Mouse (Mus musculus) neural tube, embryonic 15.5 days (tissue): Measurements from ENCODE around the gene Olfr1039. TPM values are rescaled to one million over a fixed set of nuclear protein-coding genes. Genes with fewer than 3 reads are reported as not detected.
"Not testable (repeated sequence)": the region's sequence is repeated elsewhere in the genome, so short reads cannot be mapped to it uniquely, and the experiment has no call there.

ENCODE experiments used
- ATAC-seq: fragments of 200-750 bp; cut with Nextera tagmentation; 2 replicates; pipeline ENCODE4 v1.8.0; 2017; ENCODE audit warnings: mild to moderate bottlenecking, moderate TSS enrichment, moderate library complexity; ENCODE audit not compliant: low FRiP score
- H3K27ac ChIP-seq: fragments of 300-500 bp; sonication (generic); replicated peaks from 2 replicates; pipeline ENCODE4 v1.5.1; 2015; ENCODE audit warnings: mild to moderate bottlenecking, inconsistent platforms
- H3K27me3 ChIP-seq: fragments of 300-500 bp; sonication (generic); replicated peaks from 2 replicates; pipeline ENCODE4 v1.6.1; 2015; ENCODE audit warnings: inconsistent platforms
- H3K36me3 ChIP-seq: fragments of 300-500 bp; sonication (generic); 2 replicates; pipeline ENCODE4 v1.6.1; 2015; ENCODE audit warnings: inconsistent platforms
- H3K4me1 ChIP-seq: fragments of 300-500 bp; sonication (generic); 2 replicates; pipeline ENCODE4 v1.6.1; 2015; ENCODE audit warnings: inconsistent platforms
- H3K4me2 ChIP-seq: fragments of 300-500 bp; sonication (generic); 2 replicates; pipeline ENCODE4 v1.6.1; 2015; ENCODE audit warnings: inconsistent platforms, mild to moderate bottlenecking, moderate library complexity
- H3K4me3 ChIP-seq: fragments of 300-500 bp; sonication (generic); replicated peaks from 2 replicates; pipeline ENCODE4 v1.5.1; 2015; ENCODE audit warnings: mild to moderate bottlenecking, inconsistent platforms
- H3K9ac ChIP-seq: fragments of 300-500 bp; sonication (generic); replicated peaks from 2 replicates; pipeline ENCODE4 v1.6.1; 2015; ENCODE audit warnings: mild to moderate bottlenecking, inconsistent platforms
- H3K9me3 ChIP-seq: fragments of 300-500 bp; sonication (generic); replicated peaks from 2 replicates; pipeline ENCODE4 v1.6.1; 2016; ENCODE audit warnings: inconsistent platforms
- WGBS: fragments of 180-500 bp; shearing (Covaris S2); methylation state at CpG from one replicate; pipeline ENCODE4 v1.1.7; 2015; ENCODE audit warnings: mixed read lengths; 5-methylcytosine and 5-hydroxymethylcytosine counted together
- polyA plus RNA-seq: library from polyadenylated mRNA; unstranded; fragments of >200 nt; fragmentation: Nextera tagmentation; extraction: Ambion mirVana; gene quantifications from 2 replicates; pipeline ENCODE4 v1.2.1, GENCODE M21; 2015

The Olfr1039 gene
- polyA plus RNA-seq, result not detected in 2 replicates

DNA sequence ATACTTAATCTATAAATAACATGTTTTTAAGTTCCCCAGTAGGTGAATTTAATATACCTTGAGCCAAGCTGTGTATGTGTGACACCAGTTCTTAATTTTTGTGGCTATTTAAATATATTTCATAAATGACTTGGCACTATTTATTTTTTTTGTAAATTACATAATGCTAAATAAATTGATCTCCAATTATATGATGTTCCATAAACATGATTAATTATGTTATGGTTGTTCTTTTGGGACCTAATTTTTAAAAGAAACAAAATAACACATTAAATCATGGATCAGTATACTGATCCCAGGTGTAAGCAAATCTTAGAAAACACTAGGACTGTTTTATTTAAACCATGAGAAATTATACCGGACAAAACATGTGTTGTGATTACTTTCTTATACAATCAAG is at the start of gene Olfr1039:
Olfr1039 (minus strand) TSS at position 101 of the 400 bp plus-strand sequence.
- H3K36me3 ChIP-seq, result no peaks in the 10 kb centered on the region
- H3K4me3 ChIP-seq, result no peak within 1 kb of the TSS
- H3K27ac ChIP-seq, result no peak within 1 kb of the TSS
- H3K9ac ChIP-seq, result no peak within 1 kb of the TSS
- H3K4me2 ChIP-seq, result no peak within 1 kb of the TSS
- H3K27me3 ChIP-seq, result no peaks in the 10 kb centered on the region
- no peak for ATAC-seq
- no peaks in the 10 kb centered on the region for H3K4me1 ChIP-seq
- H3K9me3 ChIP-seq, result no peaks in the 10 kb centered on the region
- 98% methylated on average over 1 of the region's 1 CpGs for WGBS

DNA sequence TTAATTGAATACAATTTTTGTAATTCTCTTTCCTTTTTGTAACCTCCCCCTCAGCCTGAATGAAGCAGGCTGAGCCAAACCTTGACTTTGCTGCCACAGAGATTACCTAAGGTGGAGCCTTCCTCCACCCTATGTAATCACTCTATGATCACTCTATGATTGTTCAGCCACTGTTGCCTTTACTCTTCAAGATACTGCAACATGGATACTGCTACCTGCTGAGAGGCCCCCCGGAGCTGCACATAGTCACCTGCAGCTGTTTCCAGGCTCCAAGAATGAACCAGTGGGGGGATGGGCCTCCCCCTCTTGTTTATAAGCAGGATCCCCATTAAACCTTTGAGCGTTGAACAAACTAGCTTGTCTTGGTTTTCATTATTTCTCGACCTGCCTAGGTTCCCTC is 44.2 kb upstream of the Olfr1039 start:
- 72% methylated on average over 3 of the region's 3 CpGs for WGBS

DNA sequence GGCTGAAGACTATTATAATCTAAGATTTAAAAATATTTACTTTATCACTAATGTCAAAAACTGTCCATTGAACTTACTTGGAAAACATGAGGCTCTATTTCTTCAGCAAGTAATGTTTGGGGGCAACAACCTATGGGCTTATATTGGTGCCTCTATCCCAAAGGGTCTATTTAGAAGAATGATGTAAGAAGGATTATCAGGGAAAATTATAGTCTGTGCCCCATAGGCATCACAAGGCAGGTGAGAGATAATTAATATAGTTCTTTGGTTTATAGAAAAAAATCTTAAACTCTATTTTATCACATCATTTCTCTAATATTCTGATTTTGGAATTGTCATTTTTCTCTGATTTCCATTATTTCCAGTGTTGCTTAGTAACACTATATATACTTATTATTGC is 42.0 kb upstream of the Olfr1039 start, which contains the start of gene Olfr1044:
Olfr1044 (minus strand) TSS at position 101 of the 400 bp plus-strand sequence.
- H3K27ac ChIP-seq, result no peak within 1 kb of the TSS
- no peak within 1 kb of the TSS for H3K4me3 ChIP-seq
- H3K36me3 ChIP-seq, result no peaks in the 10 kb centered on the region
- no peak within 1 kb of the TSS for H3K9ac ChIP-seq
- H3K4me1 ChIP-seq, result no peaks in the 10 kb centered on the region
- H3K9me3 ChIP-seq, result no peaks in the 10 kb centered on the region
- H3K27me3 ChIP-seq, result no peaks in the 10 kb centered on the region
- no peak for ATAC-seq
- no peak within 1 kb of the TSS for H3K4me2 ChIP-seq

More for the DNA sequence above, 44.2 kb upstream of the Olfr1039 start:
- Histone ChIP-seq H3K27ac (no peak overlapping the region), H3K4me3 (no peak overlapping the region), H3K4me1 (no peaks in the 10 kb centered on the region), H3K9me3 (no peaks in the 10 kb centered on the region), H3K27me3 (no peaks in the 10 kb centered on the region), H3K4me2 (no peak overlapping the region), H3K36me3 (no peaks in the 10 kb centered on the region), H3K9ac (no peak overlapping the region)
- ATAC-seq, result no peak

DNA sequence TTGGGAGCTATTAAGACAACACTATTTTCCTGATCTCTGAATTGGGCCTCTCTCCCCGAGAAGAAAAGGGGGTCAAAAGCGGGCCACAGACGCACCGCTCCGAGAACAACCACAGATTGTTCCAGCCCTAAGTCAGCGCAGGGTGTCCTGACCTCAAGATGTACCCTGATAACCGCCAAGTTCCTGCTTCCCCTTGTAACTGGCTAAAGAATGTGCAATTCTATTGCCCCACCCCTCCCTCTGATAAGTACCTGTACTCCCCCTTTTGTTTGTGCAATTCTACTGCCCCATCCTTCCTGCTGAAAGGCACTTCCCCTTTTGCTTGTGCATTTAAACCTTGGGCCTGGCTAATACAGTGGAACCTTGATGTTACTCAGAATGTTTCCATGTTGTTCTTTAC is 39.7 kb upstream of the Olfr1039 start:
- H3K4me1 ChIP-seq, H3K4me3 ChIP-seq, H3K9me3 ChIP-seq, H3K36me3 ChIP-seq, H3K9ac ChIP-seq, H3K27ac ChIP-seq, H3K27me3 ChIP-seq, H3K4me2 ChIP-seq, ATAC-seq: not testable (repeated sequence)
- 87% methylated on average over 7 of the region's 7 CpGs for WGBS

DNA sequence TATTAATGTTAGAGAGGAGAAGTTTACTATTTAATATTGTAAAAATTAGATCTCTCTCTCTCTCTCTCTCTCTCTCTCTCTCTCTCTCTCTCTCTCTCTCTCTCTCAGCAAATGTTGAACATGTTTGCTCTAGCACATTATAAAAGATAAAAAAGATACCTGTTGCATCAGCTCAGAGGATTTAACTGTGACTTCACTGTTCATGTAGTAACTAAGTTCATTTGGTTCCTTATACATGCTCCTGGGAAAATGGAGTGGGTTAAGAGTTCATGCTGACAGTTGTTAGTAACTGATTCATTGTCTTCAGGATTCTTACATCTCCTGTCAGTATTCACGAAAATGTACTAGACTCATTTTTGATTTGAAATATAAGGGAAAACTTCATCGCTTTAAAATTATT is 31.7 kb upstream of the Olfr1039 start, which contains the start of gene Olfr1043:
Olfr1043 (minus strand) TSS at position 101 of the 400 bp plus-strand sequence.
- Histone ChIP-seq H3K9ac (no peak within 1 kb of the TSS), H3K27me3 (no peaks in the 10 kb centered on the region), H3K4me3 (no peak within 1 kb of the TSS), H3K36me3 (no peaks in the 10 kb centered on the region), H3K9me3 (no peaks in the 10 kb centered on the region), H3K4me2 (no peak within 1 kb of the TSS), H3K4me1 (no peaks in the 10 kb centered on the region), H3K27ac (no peak within 1 kb of the TSS)
- ATAC-seq, result no peak
- WGBS, result 91% methylated on average over 2 of the region's 2 CpGs

DNA sequence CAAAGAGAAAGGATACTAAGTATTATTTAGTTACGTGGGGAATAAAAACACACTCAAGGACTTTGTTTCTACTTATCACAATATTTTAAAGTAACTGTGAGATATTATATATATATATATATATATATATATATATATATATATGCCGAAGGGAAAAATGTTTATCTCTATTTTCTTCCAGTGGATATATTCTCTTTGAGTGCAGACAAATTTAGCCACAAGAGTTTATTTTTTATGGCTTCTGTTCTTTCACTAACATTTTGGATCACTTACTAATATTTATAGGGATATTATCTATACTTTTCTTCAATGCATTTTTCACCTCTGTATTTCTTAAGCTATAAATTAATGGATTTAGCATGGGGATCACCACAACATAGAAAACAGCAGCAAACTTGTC is 26.0 kb upstream of the Olfr1039 start, which contains the start of gene Olfr1042:
Olfr1042 (minus strand) TSS at position 101 of the 400 bp plus-strand sequence.
- Histone ChIP-seq H3K27me3 (no peaks in the 10 kb centered on the region), H3K9me3 (no peaks in the 10 kb centered on the region), H3K36me3 (no peaks in the 10 kb centered on the region), H3K4me2 (no peak within 1 kb of the TSS), H3K4me1 (no peaks in the 10 kb centered on the region), H3K27ac (no peak within 1 kb of the TSS), H3K4me3 (no peak within 1 kb of the TSS), H3K9ac (no peak within 1 kb of the TSS)
- ATAC-seq, result no peak
- 85% methylated on average over 2 of the region's 2 CpGs for WGBS

DNA sequence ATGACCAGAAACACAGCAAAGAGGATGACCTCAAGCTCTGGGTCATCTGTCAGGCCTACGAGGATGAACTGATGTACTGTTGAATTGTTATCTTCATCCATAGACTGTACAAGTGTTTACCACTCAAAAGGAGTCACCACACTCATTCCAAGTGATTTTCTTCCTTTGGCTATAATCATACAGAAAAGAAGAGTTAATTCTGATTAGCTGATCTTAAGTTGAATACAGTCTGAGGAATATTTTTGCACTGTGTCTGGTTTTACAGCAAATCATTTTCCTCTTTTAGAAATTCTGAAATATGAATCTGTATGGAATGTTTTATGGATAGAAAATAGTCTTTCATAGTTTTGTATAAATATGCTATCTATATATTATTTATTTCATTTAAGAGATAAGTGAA is 10.9 kb upstream of the Olfr1039 start, which contains the start of gene Olfr1040:
Olfr1040 (minus strand) TSS at position 101 of the 400 bp plus-strand sequence.
- Histone ChIP-seq H3K27ac (no peak within 1 kb of the TSS), H3K4me3 (no peak within 1 kb of the TSS), H3K27me3 (no peaks in the 10 kb centered on the region), H3K4me1 (no peaks in the 10 kb centered on the region), H3K9ac (no peak within 1 kb of the TSS), H3K4me2 (no peak within 1 kb of the TSS), H3K36me3 (no peaks in the 10 kb centered on the region), H3K9me3 (no peaks in the 10 kb centered on the region)
- WGBS, result 95% methylated on average over 1 of the region's 1 CpGs
- ATAC-seq, result no peak

DNA sequence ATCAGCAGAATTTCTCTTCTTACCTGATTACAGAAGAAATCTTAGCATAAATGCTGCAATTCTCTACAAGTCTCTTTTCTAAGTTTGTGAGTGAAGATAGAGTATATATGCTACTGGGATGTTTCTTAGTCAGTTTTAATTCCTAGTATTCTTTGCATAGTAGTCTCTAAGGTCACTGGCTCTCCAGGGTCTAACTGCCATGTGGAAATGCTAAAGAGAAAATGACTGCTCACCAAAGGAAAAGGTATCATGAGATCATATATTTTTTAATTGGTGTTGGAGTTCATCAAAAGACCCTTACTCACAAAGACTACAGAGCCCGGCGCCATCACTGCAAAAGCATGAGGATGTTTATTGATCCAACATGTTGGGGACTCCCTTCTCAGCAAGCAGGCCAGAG is 48.4 kb downstream of the Olfr1039 start, which contains the start of gene Olfr1037:
Olfr1037 (minus strand) TSS at position 101 of the 400 bp plus-strand sequence.
- WGBS, result 95% methylated on average over 2 of the region's 2 CpGs
- H3K27me3 ChIP-seq, result no peaks in the 10 kb centered on the region
- no peak within 1 kb of the TSS for H3K27ac ChIP-seq
- H3K4me2 ChIP-seq, result no peak within 1 kb of the TSS
- H3K9me3 ChIP-seq, result no peaks in the 10 kb centered on the region
- no peak for ATAC-seq
- no peak within 1 kb of the TSS for H3K4me3 ChIP-seq
- H3K4me1 ChIP-seq, result no peaks in the 10 kb centered on the region
- H3K9ac ChIP-seq, result no peak within 1 kb of the TSS
- no peaks in the 10 kb centered on the region for H3K36me3 ChIP-seq

DNA sequence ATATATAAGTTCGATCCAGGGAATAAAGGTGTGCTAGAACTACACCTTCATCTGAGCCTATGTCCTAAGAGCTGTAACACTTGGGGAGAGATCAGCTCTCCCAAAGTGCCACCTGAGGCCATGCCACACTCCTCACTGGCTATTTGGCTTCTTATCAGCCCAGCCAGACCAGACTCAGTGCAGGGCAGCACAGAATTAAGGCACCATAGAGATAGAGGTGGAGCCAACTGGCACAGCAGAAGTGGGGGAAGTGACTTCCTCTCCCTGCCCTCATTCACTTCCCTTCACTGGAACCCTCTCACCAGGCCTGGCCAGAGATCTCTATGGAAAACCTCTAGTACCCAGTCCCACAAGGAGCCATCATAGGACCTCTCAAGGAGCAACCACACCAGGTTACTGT is 55.2 kb downstream of the Olfr1039 start:
- not testable (repeated sequence) for H3K4me2 ChIP-seq, H3K36me3 ChIP-seq, ATAC-seq, H3K4me3 ChIP-seq, H3K9ac ChIP-seq, H3K27me3 ChIP-seq, H3K27ac ChIP-seq, H3K9me3 ChIP-seq, H3K4me1 ChIP-seq
- 87% methylated on average over 1 of the region's 1 CpGs for whole genome bisulfite sequencing

Other genes starting within 250 kb of the Olfr1039 start
- not detected in 2 replicates for gene Olfr1024, start 230.9 kb downstream of the Olfr1039 start, polyA plus RNA-seq
- not detected in 2 replicates for gene Olfr1025-ps1, start 220.7 kb downstream of the Olfr1039 start, polyA plus RNA-seq
- not detected in 2 replicates for gene Olfr1026, start 214.4 kb downstream of the Olfr1039 start, polyA plus RNA-seq
- gene Olfr1028, start 185.5 kb downstream of the Olfr1039 start, polyA plus RNA-seq, result not detected in 2 replicates
- gene Olfr1029, start 162.0 kb downstream of the Olfr1039 start, polyA plus RNA-seq, result not detected in 2 replicates
- not detected in 2 replicates for gene Olfr1030, start 156.7 kb downstream of the Olfr1039 start, polyA plus RNA-seq
- not detected in 2 replicates for gene Olfr1031, start 145.6 kb downstream of the Olfr1039 start, polyA plus RNA-seq
- not detected in 2 replicates for gene Olfr1032, start 130.4 kb downstream of the Olfr1039 start, polyA plus RNA-seq
- gene Olfr1033, start 115.3 kb downstream of the Olfr1039 start, polyA plus RNA-seq, result 0.04 and 0.28 TPM in 2 replicates
- gene Olfr1034, start 90.1 kb downstream of the Olfr1039 start, polyA plus RNA-seq, result not detected in 2 replicates
- not detected in 2 replicates for gene Olfr1036, start 61.9 kb downstream of the Olfr1039 start, polyA plus RNA-seq
- gene Olfr1037, start 48.5 kb downstream of the Olfr1039 start, polyA plus RNA-seq, result not detected in 2 replicates
- gene Olfr1040, start 10.8 kb upstream of the Olfr1039 start, polyA plus RNA-seq, result not detected in 2 replicates
- not detected in 2 replicates for gene Olfr1042, start 25.9 kb upstream of the Olfr1039 start, polyA plus RNA-seq
- gene Olfr1043, start 31.6 kb upstream of the Olfr1039 start, polyA plus RNA-seq, result not detected in 2 replicates
- gene Olfr1044, start 41.9 kb upstream of the Olfr1039 start, polyA plus RNA-seq, result not detected in 2 replicates
- not detected in 2 replicates for gene Olfr52, start 49.8 kb upstream of the Olfr1039 start, polyA plus RNA-seq
- not detected in 2 replicates for gene Olfr1045, start 67.1 kb upstream of the Olfr1039 start, polyA plus RNA-seq
- not detected in 2 replicates for gene Olfr1046, start 83.4 kb upstream of the Olfr1039 start, polyA plus RNA-seq
- gene Olfr1047, start 95.5 kb upstream of the Olfr1039 start, polyA plus RNA-seq, result not detected in 2 replicates
- gene Olfr1048, start 104.4 kb upstream of the Olfr1039 start, polyA plus RNA-seq, result not detected in 2 replicates
- not detected in 2 replicates for gene Olfr1049, start 122.4 kb upstream of the Olfr1039 start, polyA plus RNA-seq
- not detected in 2 replicates for gene Olfr1051, start 143.2 kb upstream of the Olfr1039 start, polyA plus RNA-seq
- gene Olfr1052, start 156.5 kb upstream of the Olfr1039 start, polyA plus RNA-seq, result not detected in 2 replicates
- gene Olfr1053, start 179.4 kb upstream of the Olfr1039 start, polyA plus RNA-seq, result not detected in 2 replicates
- not detected in 2 replicates for gene Olfr1054, start 199.5 kb upstream of the Olfr1039 start, polyA plus RNA-seq
- gene Olfr1055, start 214.4 kb upstream of the Olfr1039 start, polyA plus RNA-seq, result not detected in 2 replicates
- gene Olfr1056, start 226.5 kb upstream of the Olfr1039 start, polyA plus RNA-seq, result not detected in 2 replicates
- gene Olfr1057, start 242.5 kb upstream of the Olfr1039 start, polyA plus RNA-seq, result not detected in 2 replicates